Mouse (Mus musculus): ENCODE data around the gene Palm2.

Palm2 gene

GRCm38 (mm10) chr4:57716735-57717134 is 282.7 kb downstream of the Palm2 start:
- no peak for DNase-seq

- DNase-seq, result peak; percentile 56
Observed at GRCm38 (mm10) chr4:57717354-57717753, 283.3 kb downstream of the Palm2 start, which contains the start of gene Akap2. Akap2 (plus strand) TSS chr4:57717657.

GRCm38 (mm10) chr4:57719370-57719769 is 285.3 kb downstream of the Palm2 start:
- DNase-seq, result no peak

- no peak for DNase-seq
Observed at GRCm38 (mm10) chr4:57720869-57721361, 286.9 kb downstream of the Palm2 start.

DNA sequence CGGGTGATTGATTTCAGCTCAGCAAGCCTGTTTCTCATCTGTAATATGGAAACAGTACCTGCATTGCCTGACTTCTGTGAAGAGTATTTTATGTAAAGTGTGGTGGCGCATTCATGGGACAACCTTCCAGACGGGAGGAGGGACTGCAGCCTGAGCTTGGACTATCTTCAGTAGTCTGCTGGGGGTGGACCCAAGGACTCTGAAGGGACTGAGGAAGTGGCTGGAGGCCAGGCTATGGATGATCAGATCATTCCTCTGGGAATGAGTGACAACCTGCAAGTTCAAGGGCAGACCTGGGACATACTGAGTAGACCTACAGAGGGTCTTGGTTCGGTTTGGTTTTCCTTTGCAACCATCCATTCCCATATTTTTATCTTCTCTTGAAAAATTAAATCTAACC is 288.2 kb downstream of the Palm2 start:
- peak; percentile 70 for DNase-seq

DNA sequence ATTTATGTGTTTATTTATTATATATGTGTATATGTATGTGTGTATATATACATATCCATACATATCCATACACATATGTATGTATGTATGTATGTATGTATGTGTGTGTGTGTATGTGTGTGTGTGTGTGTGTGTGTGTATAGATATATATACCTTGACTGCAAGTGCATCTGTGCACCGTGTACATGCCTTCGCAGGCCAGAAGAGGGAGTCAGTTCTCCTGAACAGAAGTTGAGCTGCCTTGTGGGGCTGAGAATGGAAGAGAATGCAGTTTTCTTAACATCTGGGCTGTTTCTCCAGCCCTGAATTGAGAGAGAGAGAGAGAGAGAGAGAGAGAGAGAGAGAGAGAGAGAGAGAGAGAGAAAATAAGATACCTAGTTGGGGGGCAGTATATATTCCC is 289.6 kb downstream of the Palm2 start:
- DNase-seq, result no peak

DNA sequence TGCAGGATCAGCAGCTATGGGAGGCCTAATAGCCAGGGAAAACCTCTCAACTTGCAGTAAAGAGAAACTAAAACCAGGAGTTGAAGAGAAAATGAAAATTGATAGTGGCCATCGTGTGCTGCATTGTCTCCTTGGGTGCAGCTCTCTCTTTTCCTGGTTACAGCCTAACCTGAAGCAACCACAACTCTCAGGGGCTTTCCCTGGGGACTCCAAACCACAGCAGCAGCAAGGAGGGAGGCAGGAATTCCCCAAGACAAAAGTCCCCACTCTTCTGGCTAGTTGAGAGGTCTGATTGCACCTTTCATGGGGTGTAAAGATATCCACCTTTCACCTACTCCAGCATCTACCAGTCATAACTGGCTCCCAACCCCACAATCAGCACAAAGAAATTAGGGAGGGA is 291.5 kb downstream of the Palm2 start:
- DNase-seq, result no peak

DNA sequence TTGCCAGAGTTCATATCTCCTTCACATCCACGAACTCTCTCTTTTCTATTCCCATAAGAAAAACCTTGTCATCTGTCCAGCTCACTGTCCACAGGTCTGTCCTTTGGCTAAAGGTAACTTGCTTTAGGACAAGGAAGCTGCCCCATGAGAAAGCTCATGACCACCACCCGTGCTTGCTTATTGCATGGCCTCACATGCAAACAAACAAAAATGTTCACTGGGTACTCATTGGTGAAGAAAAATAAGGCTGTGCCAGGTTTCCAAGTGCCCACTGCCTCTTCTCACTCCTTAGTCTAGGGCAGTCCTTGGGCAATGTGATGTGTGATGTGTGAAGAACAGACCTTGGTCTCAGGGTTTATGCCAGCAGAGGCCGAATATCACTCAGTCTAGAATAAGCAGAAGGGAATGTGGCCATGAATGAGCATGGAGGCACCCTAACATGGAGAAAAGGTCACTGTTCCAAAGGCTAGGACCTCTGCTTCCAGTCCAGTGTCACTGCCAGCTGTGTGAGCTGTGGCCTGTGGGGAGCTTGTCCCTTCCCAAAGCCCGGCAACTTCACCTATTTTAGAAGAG is 294.6 kb downstream of the Palm2 start:
- DNase-seq, result peak; percentile 58

- no peak for DNase-seq
Observed at GRCm38 (mm10) chr4:57730047-57730446, 296.0 kb downstream of the Palm2 start.

GRCm38 (mm10) chr4:57730801-57731598 is 297.0 kb downstream of the Palm2 start:
- DNase-seq, result peak; percentile 56

DNA sequence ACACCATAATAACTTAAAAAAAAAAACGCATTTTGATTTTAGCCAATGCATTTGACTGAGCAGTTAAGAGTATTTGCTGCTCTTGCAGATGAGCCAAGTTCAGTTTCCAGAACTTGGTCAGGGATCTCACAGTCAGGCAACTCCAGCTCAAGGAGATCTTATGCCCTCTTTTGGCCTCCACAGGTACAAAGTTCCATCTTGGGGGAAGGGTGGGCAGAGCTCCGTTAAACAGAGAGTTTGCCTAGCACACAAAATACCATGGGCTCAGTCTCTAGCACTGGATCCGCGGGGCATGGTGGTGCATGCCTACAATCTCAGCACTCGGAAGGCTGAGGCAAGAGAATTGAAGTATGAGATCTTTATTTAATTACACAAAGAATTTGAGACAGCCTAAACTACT is 298.3 kb downstream of the Palm2 start:
- peak; percentile 87 for DNase-seq

DNA sequence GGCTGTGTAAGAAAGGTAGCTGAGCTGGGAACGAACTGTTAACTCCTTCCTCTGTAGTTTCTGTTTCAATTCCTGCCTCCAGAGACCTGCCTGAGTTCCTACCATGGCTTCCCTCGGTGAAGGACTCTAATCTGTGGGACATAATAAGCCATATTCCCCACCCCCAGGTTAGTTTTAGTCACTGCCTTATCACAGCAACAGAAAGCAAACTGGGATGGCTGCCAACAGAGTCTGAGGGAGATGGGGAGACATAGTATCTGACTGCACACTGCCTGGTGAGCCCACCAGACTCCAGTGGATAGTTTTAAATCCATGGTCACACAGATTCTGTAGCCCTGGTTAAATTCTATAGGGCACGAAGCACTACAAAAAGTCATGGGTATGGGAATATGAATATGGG is 299.4 kb downstream of the Palm2 start:
- no peak for DNase-seq

- peak; percentile 96 for DNase-seq
Observed at GRCm38 (mm10) chr4:57735426-57735825, 301.4 kb downstream of the Palm2 start.

GRCm38 (mm10) chr4:57738856-57739552 is 305.0 kb downstream of the Palm2 start:
- DNase-seq, result no peak

DNA sequence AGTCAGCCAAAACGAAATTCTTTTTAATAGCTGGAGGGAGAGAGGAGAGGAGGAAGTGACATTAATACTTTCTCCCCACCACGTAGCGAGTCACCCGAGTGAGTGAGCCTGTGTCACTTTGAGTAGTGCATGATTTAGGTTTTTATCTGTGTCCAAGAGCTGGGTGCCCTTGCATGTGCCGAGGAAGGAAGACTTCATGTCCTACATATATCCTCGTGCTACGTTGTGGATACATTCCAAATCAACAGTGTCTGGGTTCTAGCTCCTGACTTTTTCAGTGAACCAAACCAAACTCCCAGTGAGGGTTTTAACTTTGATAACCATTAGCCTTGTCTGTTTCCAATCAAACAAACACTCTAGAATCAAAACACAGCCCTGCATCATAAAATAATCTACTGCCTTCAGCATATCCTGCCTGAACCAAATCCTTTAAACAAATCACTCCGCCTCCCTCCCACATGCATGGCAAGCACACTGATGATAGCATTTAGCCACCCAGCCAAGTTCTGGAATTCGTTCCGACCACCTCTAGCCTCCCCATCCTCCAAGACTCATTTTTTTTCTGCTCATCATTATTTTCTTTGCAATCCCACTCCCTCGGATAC is 309.4 kb downstream of the Palm2 start:
- no peak for DNase-seq

DNA sequence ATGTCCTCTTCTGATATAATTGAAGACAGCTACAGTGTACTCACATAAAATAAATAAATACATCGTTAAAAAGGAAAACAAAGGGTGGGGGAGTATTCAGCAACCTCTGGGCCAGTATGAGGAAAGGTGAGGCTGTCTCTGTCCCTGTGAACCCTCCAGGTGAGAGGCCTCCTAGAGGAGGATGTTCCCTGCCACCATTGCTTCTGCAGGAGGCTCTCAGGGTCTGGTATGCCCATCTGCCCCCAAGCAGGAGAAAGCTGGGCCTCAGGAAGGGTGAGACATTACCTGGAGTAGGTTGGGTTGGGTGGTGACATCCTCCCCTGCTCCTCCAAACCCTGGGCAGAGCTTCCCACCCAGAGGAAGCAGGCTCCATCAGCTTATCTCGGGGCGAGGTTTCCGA is 316.6 kb downstream of the Palm2 start:
- DNase-seq, result no peak

GRCm38 (mm10) chr4:57751054-57751453 is 317.0 kb downstream of the Palm2 start:
- DNase-seq, result no peak

GRCm38 (mm10) chr4:57751566-57751965 is 317.5 kb downstream of the Palm2 start:
- no peak for DNase-seq

- DNase-seq, result no peak
Observed at GRCm38 (mm10) chr4:57755085-57755484, 321.0 kb downstream of the Palm2 start.

- no peak for DNase-seq
Observed at GRCm38 (mm10) chr4:57757997-57758396, 323.9 kb downstream of the Palm2 start.

All from kidney, adult 9 months (tissue).